Mouse (Mus musculus) liver, adult 2 months (tissue): ENCODE measurements around the gene Hdhd3.

ENCODE experiments used
- CTCF ChIP-seq: fragments of 200-500 bp; IDR thresholded peaks from 2 replicates; pipeline ENCODE4 v1.5.1; 2011; ENCODE audit warnings: low read depth, low read length, control low read depth
- POLR2A ChIP-seq: fragments of 200-500 bp; IDR thresholded peaks from 2 replicates; pipeline ENCODE4 v1.6.1; 2011; ENCODE audit warnings: low read length, control low read depth; ENCODE audit not compliant: insufficient read depth; ENCODE audit errors: extremely low read depth

DNA sequence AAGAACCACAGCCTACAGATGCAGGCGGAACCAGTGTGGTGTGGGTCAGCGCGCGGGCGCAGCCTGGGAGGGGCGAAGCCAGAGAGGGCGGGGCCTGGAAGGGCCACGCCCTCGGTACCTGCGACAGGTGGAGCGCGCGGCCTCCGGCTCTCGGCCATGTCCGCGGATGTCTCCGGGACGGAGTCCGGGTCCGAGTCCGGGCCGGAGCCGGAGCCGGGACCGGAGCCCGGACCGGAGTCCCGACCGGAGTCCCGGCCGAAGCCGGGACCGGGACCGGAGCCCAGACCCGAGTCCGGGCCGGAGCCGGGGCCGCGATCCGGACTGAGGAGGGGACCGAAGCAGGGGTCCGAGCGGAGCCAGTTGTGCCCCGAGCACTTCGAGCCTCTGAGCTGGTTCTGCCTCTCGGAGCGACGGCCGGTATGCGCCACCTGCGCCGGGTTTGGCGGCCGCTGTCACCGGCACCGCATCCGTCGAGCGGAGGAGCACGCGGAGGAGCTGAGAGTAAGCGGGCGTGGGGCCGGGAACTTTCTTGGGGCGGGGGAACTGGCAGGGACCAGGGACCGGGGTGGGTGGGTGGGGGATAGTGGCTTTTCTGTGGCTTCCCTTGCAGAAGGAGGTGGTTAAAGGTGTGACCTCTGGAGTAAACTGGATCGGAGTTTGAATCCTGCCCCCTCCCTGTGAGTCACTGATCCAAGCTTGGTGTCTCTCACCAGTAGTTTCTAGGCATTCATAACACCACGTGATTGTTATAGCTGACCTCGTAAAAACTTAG lies 23.1 kb downstream of the Hdhd3 start, which contains the start of gene Bspry:
- TF ChIP-seq POLR2A (no peak), CTCF (no peak)
